In the genomic region with DNA sequence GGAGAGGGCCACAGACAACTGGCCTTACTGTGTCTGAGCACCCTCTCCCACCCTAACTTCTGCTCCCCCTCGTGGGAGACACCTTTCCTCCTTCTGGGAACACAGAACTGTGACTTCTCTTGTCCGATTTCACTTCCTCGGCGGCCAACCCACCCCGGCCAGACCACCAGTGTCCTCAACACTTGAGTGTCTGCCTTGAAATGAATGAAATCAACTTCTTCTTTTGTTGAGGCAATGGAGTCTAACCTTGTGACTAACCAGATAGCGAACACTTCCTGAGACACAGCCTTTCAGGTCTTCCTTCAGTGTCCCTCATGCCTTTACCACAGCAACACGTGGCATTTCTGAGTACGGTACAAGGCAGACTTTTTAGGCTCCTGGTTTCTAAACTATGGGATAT, we compare ENCODE assay signal across 19 mouse cellular contexts. TPM values are rescaled to one million over a fixed set of nuclear protein-coding genes. Genes with fewer than 3 reads are reported as not detected.
"Had no signal": no experiment of that assay in that cellular context is flagged by ENCODE, and none has a peak within 500 bp of the region (broad histone marks: within the 10 kb centered on the region; RNA-seq: fewer than 3 reads in every experiment).

No protein-coding gene starts in this region.

- ATAC-seq: intestine, postnatal 0 days had no signal

- DNase-seq: kidney, adult 2 months; kidney, postnatal 10 days; kidney, postnatal 36 days; lung, adult 18-20 months; lung, postnatal 10 days; midbrain, embryonic 14.5 days; right cerebral cortex, postnatal 4 days; spleen, adult 18-20 months; thymus, adult 18-20 months; thymus, postnatal 36 days had no signal

- H3K27me3 ChIP-seq: kidney, embryonic 15.5 days; lung, embryonic 15.5 days had no signal

- H3K9me3 ChIP-seq: kidney, embryonic 15.5 days; lung, embryonic 15.5 days had no signal

- H3K4me3 ChIP-seq: kidney, embryonic 15.5 days; layer of hippocampus, adult 2 months; lung, embryonic 15.5 days had no signal

- H3K9ac ChIP-seq: kidney, embryonic 15.5 days; liver, embryonic 14.5 days; lung, embryonic 15.5 days had no signal

- H3K36me3 ChIP-seq: kidney, embryonic 15.5 days; lung, embryonic 15.5 days had no signal

- H3K4me2 ChIP-seq: kidney, embryonic 15.5 days; lung, embryonic 15.5 days; midbrain, embryonic 11.5 days had no signal

- H3K27ac ChIP-seq: kidney, embryonic 15.5 days; layer of hippocampus, adult 2 months; liver, embryonic 14.5 days; lung, embryonic 15.5 days; macrophage had no signal

RNA-seq across cellular contexts. Expression of a gene that starts 11.6 kb away (rescaled TPM):
- total RNA-seq: layer of hippocampus, adult 2 months; left cerebral cortex, postnatal 36 days; megakaryocyte-erythroid progenitor cell, adult 5-6 weeks had no signal
- polyA plus RNA-seq: macrophage had no signal
